8 mouse cellular contexts compared by ENCODE assay signal in the genomic region with DNA sequence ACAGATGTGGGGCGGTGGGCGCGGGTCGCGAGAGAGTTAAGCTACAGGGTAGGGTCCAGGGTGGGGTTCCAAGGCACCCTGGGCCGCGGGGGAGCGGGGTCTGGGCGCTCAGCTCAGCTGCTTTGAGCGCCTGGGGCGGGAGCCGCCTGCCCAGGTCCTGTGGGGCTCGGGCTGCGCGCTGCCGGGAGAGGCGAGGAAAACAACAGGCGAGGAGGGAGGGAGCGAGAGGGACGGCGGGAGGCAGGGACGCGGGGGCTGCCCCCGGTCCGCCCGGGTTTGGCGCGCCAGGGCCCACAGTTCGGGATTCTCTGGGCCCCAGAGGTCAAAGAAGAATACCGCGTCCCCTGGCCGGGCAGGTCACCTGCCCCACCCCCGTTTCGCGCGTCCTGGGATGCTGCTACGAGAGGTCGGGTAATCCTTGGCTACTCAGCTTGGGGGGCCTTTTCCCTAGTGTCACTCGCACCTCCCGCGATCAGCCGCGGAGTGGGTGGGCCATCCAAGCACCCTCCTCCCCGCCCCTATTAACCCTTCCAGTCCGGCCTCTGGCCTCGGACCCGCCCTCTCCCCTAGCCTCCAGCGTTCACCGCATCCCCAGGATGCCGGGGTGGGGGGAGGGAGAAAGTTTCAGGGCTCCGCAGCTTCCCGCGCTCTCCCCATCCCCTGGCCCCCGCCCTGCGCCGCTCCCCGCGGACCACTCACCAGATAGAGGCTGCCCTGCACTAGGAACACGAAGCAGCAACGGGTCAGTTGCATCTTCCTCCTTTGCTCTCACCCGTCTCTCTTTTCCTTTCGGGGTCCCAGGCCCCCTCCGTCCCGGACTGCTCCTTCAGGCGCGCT. TPM values are rescaled to one million over a fixed set of nuclear protein-coding genes. Genes with fewer than 3 reads are reported as not detected.
DNase-seq lines count a peak whose midpoint lies in the region; ATAC-seq and TF ChIP-seq lines count a peak whose summit lies in the region.

No protein-coding gene starts in this region.

- no peak for TF ChIP-seq POLR2A in cortical plate, adult 2 months (IDR thresholded peaks at IDR 0.05; ENCODE audit: extremely low read depth, insufficient read depth, low read length)

- H3K4me2 ChIP-seq in lung, embryonic 16.5 days (ENCODE audit: low read depth, low read length), result peak overlapping the region; percentile 96
- H3K4me2 ChIP-seq in heart, embryonic 16.5 days (ENCODE audit: low read depth, low read length), result peak overlapping the region; percentile 86
- H3K4me2 ChIP-seq in liver, embryonic 14.5 days (ENCODE audit: low read depth), result peak overlapping the region; percentile 39

- ATAC-seq in lung, embryonic 16.5 days (ENCODE audit: low read depth), result peak; percentile 18
- ATAC-seq in heart, embryonic 16.5 days (replicated peaks; ENCODE audit: extremely low read depth, insufficient read depth, low FRiP score), result 0 out of 2 replicates have a peak, but pooled peaks have one; percentile 10
- no peak for ATAC-seq in liver, embryonic 14.5 days (ENCODE audit: insufficient read depth)

- WGBS in lung, embryonic 16.5 days, result 2% methylated on average over 55 of the region's 66 CpGs
- WGBS in heart, embryonic 16.5 days, result 2% methylated on average over 64 of the region's 66 CpGs
- WGBS in liver, embryonic 14.5 days (ENCODE audit: insufficient replicate concordance), result 1% methylated on average over 66 of the region's 66 CpGs

- peak overlapping the region; percentile 60 for H3K9ac ChIP-seq in lung, embryonic 16.5 days (ENCODE audit: low read length)
- peak overlapping the region; percentile 61 for H3K9ac ChIP-seq in heart, embryonic 16.5 days (ENCODE audit: low read length)
- no peak overlapping the region for H3K9ac ChIP-seq in liver, embryonic 14.5 days (replicated peaks)

- peaks cover 15% of the 10 kb centered on the region for H3K4me1 ChIP-seq in lung, embryonic 16.5 days (replicated peaks; ENCODE audit: control insufficient read depth, insufficient read depth, low read length)
- no peaks in the 10 kb centered on the region for H3K4me1 ChIP-seq in cortical plate, adult 2 months (ENCODE audit: control insufficient read depth, insufficient read depth, low read length)
- peaks cover 4% of the 10 kb centered on the region; the same call in 1 of the 2 replicates for H3K4me1 ChIP-seq in heart, embryonic 16.5 days (ENCODE audit: control insufficient read depth, insufficient read depth, low read length)
- no peaks in the 10 kb centered on the region for H3K4me1 ChIP-seq in liver, embryonic 14.5 days (replicated peaks; ENCODE audit: control insufficient read depth in 2 of 2, insufficient read depth in 2 of 2, low read length in 1 of 2)

- no peak for TF ChIP-seq EP300 in liver, embryonic 14.5 days (IDR thresholded peaks at IDR 0.05; ENCODE audit: low read depth)

- H3K36me3 ChIP-seq in lung, embryonic 16.5 days (ENCODE audit: control insufficient read depth, insufficient read depth, low read length), result no peaks in the 10 kb centered on the region
- H3K36me3 ChIP-seq in heart, embryonic 16.5 days (ENCODE audit: control insufficient read depth, insufficient read depth), result no peaks in the 10 kb centered on the region
- no peaks in the 10 kb centered on the region for H3K36me3 ChIP-seq in liver, embryonic 14.5 days (replicated peaks; ENCODE audit: control insufficient read depth, insufficient read depth, low read depth)

- TF ChIP-seq CTCF in cortical plate, adult 2 months (IDR thresholded peaks at IDR 0.05; ENCODE audit: extremely low read depth, insufficient read depth, low read length), result no peak
- no peak for TF ChIP-seq CTCF in liver, embryonic 14.5 days (IDR thresholded peaks at IDR 0.05; ENCODE audit: low read depth)

- DNase-seq in lung, postnatal 36 days, result no peak
- no peak for DNase-seq in liver, embryonic 14.5 days (ENCODE audit: low read depth in 3 of 3, low spot score in 3 of 3)
- DNase-seq in T-cell, adult 2 months (ENCODE audit: low spot score), result no peak
- DNase-seq in thymus, adult 18-20 months, result no peak
- DNase-seq in testis, postnatal 10 days (ENCODE audit: low spot score), result no peak

- H3K9me3 ChIP-seq in lung, embryonic 16.5 days (ENCODE audit: control insufficient read depth, low read length), result no peaks in the 10 kb centered on the region
- no peaks in the 10 kb centered on the region for H3K9me3 ChIP-seq in heart, embryonic 16.5 days (replicated peaks; ENCODE audit: control insufficient read depth, low read length)
- H3K9me3 ChIP-seq in liver, embryonic 14.5 days (ENCODE audit: control insufficient read depth, low read length), result no peaks in the 10 kb centered on the region

- peak overlapping the region; percentile 58 for H3K4me3 ChIP-seq in lung, embryonic 16.5 days (ENCODE audit: low read length)
- peak overlapping the region; percentile 52 for H3K4me3 ChIP-seq in cortical plate, adult 2 months (ENCODE audit: insufficient read depth, low read length)
- H3K4me3 ChIP-seq in heart, embryonic 16.5 days (ENCODE audit: low read length), result peak overlapping the region; percentile 64
- H3K4me3 ChIP-seq in liver, embryonic 14.5 days (ENCODE audit: insufficient read depth in 1 of 2, low read depth in 2 of 2, low read length in 2 of 2), result peak overlapping the region; percentile 5 to 41

- peaks cover 49% of the 10 kb centered on the region for H3K27me3 ChIP-seq in lung, embryonic 16.5 days (ENCODE audit: control insufficient read depth, insufficient read depth, low read depth, low read length)
- H3K27me3 ChIP-seq in heart, embryonic 16.5 days (ENCODE audit: control insufficient read depth, insufficient read depth, low read length), result peaks cover 52% of the 10 kb centered on the region
- H3K27me3 ChIP-seq in liver, embryonic 14.5 days (ENCODE audit: control insufficient read depth, insufficient read depth, low read length), result peaks cover 53% of the 10 kb centered on the region

- no peak overlapping the region for H3K27ac ChIP-seq in lung, embryonic 16.5 days (ENCODE audit: low read length)
- no peak overlapping the region for H3K27ac ChIP-seq in cortical plate, adult 2 months (ENCODE audit: insufficient read depth, low read length)
- no peak overlapping the region for H3K27ac ChIP-seq in heart, embryonic 16.5 days (ENCODE audit: low read length)
- H3K27ac ChIP-seq in liver, embryonic 14.5 days, result no peak overlapping the region

RNA-seq across cellular contexts. Expression of a gene that starts 0.7 kb away (rescaled TPM):
- polyA plus RNA-seq in lung, embryonic 16.5 days (2015; fragmentation: Nextera tagmentation; extraction: Ambion mirVana), result 0.19 TPM in 1 of 2 replicates, not detected in the other
- 30.2 and 33.4 TPM in 2 replicates for polyA plus RNA-seq in cortical plate, adult 2 months (2012; rRNA removed)
- polyA plus RNA-seq in heart, embryonic 16.5 days (2015; fragmentation: Nextera tagmentation; extraction: Ambion mirVana), result 0.07 and 0.14 TPM in 2 replicates
- 0.03 and 0.08 TPM in 2 replicates for polyA plus RNA-seq in liver, embryonic 14.5 days (2012; rRNA removed)
- not detected in 2 replicates for polyA plus RNA-seq in liver, embryonic 14.5 days (2014; fragmentation: Nextera tagmentation; extraction: Ambion mirVana)

Comparison
In these comparisons a context has a peak if more than half of its experiments do, and no peak if none do; other contexts are left out.
1. H3K4me2 ChIP-seq: peak in every context shown above with its lines; median percentile 96 in lung, embryonic 16.5 days; 86 in heart, embryonic 16.5 days; 39 in liver, embryonic 14.5 days.
2. RNA of a gene that starts 0.7 kb away (polyA plus RNA-seq): 30.2 to 33.4 TPM in cortical plate, adult 2 months; 0.19 TPM in lung, embryonic 16.5 days, 0.03 to 0.08 TPM in liver, embryonic 14.5 days and 0.07 to 0.14 TPM in heart, embryonic 16.5 days; every median in the first group is over 10 times any median in the second.
3. Peak in every context shown above with its lines, with median percentiles within 50 percentile points of each other: H3K4me3 ChIP-seq.